9 mouse cellular contexts compared by ENCODE assay signal in the genomic region with DNA sequence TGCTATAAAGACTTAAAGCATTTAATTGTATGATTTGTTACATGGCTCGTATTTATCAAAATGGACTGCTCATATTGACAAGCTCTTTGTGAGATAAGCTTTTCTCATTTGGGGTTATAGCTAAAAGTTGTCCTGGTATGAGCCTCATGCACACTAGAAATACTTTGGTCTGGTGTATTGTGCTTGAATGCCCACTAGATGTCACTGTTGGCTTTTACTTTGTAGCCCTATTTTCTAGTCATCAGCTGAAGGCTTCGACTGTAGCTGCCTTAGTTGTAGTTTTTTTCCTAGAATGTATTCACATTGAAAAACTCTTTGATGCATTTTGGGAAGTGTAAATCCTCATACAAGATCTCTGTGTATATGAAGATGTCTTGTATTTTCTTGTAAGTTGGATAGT. TPM values are rescaled to one million over a fixed set of nuclear protein-coding genes. Genes with fewer than 3 reads are reported as not detected.
DNase-seq lines count a peak whose midpoint lies in the region; ATAC-seq and TF ChIP-seq lines count a peak whose summit lies in the region.
"Had no signal": no experiment of that assay in that cellular context is flagged by ENCODE, and none has a peak within 500 bp of the region (broad histone marks: within the 10 kb centered on the region; RNA-seq: fewer than 3 reads in every experiment).

No protein-coding gene starts in this region.

- no peak overlapping the region for H3K9ac ChIP-seq in heart, adult 2 months (ENCODE audit: low read depth, low read length)
- H3K9ac ChIP-seq in heart, embryonic 11.5 days (ENCODE audit: low read depth, low read length) = no peak overlapping the region
- H3K9ac ChIP-seq: limb, embryonic 12.5 days had no signal

- TF ChIP-seq EP300 in heart, adult 2 months (IDR thresholded peaks at IDR 0.05; ENCODE audit: insufficient read depth, low read depth, low read length) = no peak

- no peak for DNase-seq in heart, adult 2 months
- DNase-seq in thymus, postnatal 14 days = peak; percentile 25
- no peak for DNase-seq in thymus, postnatal 4 days
- DNase-seq in cerebellum, postnatal 14 days = peak; percentile 50 to 69
- peak; percentile 52 for DNase-seq in hindlimb bud, embryonic 11.5 days (ENCODE audit: extremely low spot score, low read depth, low spot score)
- DNase-seq in urinary bladder, adult 18-20 months (ENCODE audit: low spot score in 2 of 2) = no peak

- no peak for TF ChIP-seq POLR2A in heart, adult 2 months (IDR thresholded peaks at IDR 0.05; ENCODE audit: insufficient read depth, low read depth, low read length)

- TF ChIP-seq CTCF in heart, adult 2 months (IDR thresholded peaks at IDR 0.05) = peak; percentile 94; the same call in 1 of the 2 replicates

- H3K9me3 ChIP-seq in heart, embryonic 11.5 days (replicated peaks; ENCODE audit: control insufficient read depth, low read length) = no peaks in the 10 kb centered on the region
- H3K9me3 ChIP-seq: limb, embryonic 12.5 days had no signal

- WGBS in heart, adult 2 months = 8% methylated on average over 2 of the region's 2 CpGs
- WGBS in heart, embryonic 11.5 days (ENCODE audit: insufficient replicate concordance) = 23% methylated on average over 2 of the region's 2 CpGs

- no peak for ATAC-seq in heart, embryonic 11.5 days (replicated peaks; ENCODE audit: insufficient number of reproducible peaks, low FRiP score, low TSS enrichment)
- peak; percentile 99 for ATAC-seq in megakaryocyte, adult 5-6 weeks (ENCODE audit: poor library complexity, severe bottlenecking)

- H3K36me3 ChIP-seq in heart, adult 2 months (ENCODE audit: control insufficient read depth, insufficient read depth, low read length) = no peaks in the 10 kb centered on the region; the same call in 1 of the 2 replicates
- no peaks in the 10 kb centered on the region for H3K36me3 ChIP-seq in heart, embryonic 11.5 days (ENCODE audit: control insufficient read depth, insufficient read depth, low read length)

- H3K79me2 ChIP-seq in heart, adult 2 months (replicated peaks; ENCODE audit: control insufficient read depth, insufficient read depth, low read length) = no peaks in the 10 kb centered on the region

- H3K27me3 ChIP-seq in heart, adult 2 months (ENCODE audit: control insufficient read depth, insufficient read depth, low read length) = no peaks in the 10 kb centered on the region
- H3K27me3 ChIP-seq in heart, embryonic 11.5 days (ENCODE audit: control insufficient read depth, insufficient read depth, low read length) = no peaks in the 10 kb centered on the region
- H3K27me3 ChIP-seq: limb, embryonic 12.5 days had no signal

- no peak overlapping the region for H3K27ac ChIP-seq in heart, adult 2 months
- H3K27ac ChIP-seq in heart, embryonic 11.5 days (ENCODE audit: low read depth, low read length) = no peak overlapping the region
- H3K27ac ChIP-seq: limb, embryonic 12.5 days had no signal

- no peak overlapping the region for H3K4me3 ChIP-seq in heart, adult 2 months
- H3K4me3 ChIP-seq in heart, embryonic 11.5 days (ENCODE audit: low read depth, low read length) = no peak overlapping the region
- H3K4me3 ChIP-seq: limb, embryonic 12.5 days had no signal

- H3K4me2 ChIP-seq in heart, embryonic 11.5 days = no peak overlapping the region
- H3K4me2 ChIP-seq: limb, embryonic 12.5 days had no signal

- no peaks in the 10 kb centered on the region for H3K4me1 ChIP-seq in heart, adult 2 months (ENCODE audit: control insufficient read depth, insufficient read depth, low read length)
- no peaks in the 10 kb centered on the region for H3K4me1 ChIP-seq in heart, embryonic 11.5 days (ENCODE audit: control insufficient read depth, insufficient read depth, low read length)
- H3K4me1 ChIP-seq: limb, embryonic 12.5 days had no signal

- intact Hi-C loops in heart, adult 2 months (cut with DNase I) = loop anchor here (1.0 to 2.0 kb wide), 2 partner anchors 750 to 954 kb away; no protein-coding TSS in a partner anchor

RNA-seq across cellular contexts. Expression of gene Anapc10, which starts 22.7 kb away (rescaled TPM):
- 1 to 10 TPM; 5.3 to 5.5 TPM for total RNA-seq in heart, adult 2 months (2021)
- 2.0 and 2.1 TPM in 2 replicates for polyA plus RNA-seq in heart, adult 2 months (2012; rRNA removed)
- 23.4 and 26.4 TPM in 2 replicates for polyA plus RNA-seq in heart, embryonic 11.5 days (2014; fragmentation: Nextera tagmentation; extraction: Ambion mirVana)
- total RNA-seq in megakaryocyte, adult 5-6 weeks (2015) = 20.1 and 20.5 TPM in 2 replicates
- 8.0 and 8.7 TPM in 2 replicates for total RNA-seq in megakaryocyte, adult 5-6 weeks (2017)

RNA-seq across cellular contexts. Expression of gene Abce1, which starts 22.8 kb away (rescaled TPM):
- 10 to 100 TPM; 44.4 to 46.4 TPM for total RNA-seq in heart, adult 2 months (2021)
- 15.4 and 29.1 TPM in 2 replicates for polyA plus RNA-seq in heart, adult 2 months (2012; rRNA removed)
- 88.0 and 105 TPM in 2 replicates for polyA plus RNA-seq in heart, embryonic 11.5 days (2014; fragmentation: Nextera tagmentation; extraction: Ambion mirVana)
- total RNA-seq in megakaryocyte, adult 5-6 weeks (2015) = 77.7 and 78.2 TPM in 2 replicates
- 83.3 and 96.4 TPM in 2 replicates for total RNA-seq in megakaryocyte, adult 5-6 weeks (2017)

Comparison
In these comparisons a context has a peak if more than half of its experiments do, and no peak if none do; other contexts are left out.
1. DNase-seq: peak in thymus, postnatal 14 days (single experiment), cerebellum, postnatal 14 days (2 of 2) and hindlimb bud, embryonic 11.5 days (single experiment); none in heart, adult 2 months (0 of 2), thymus, postnatal 4 days (single experiment) and urinary bladder, adult 18-20 months (0 of 2).